Mouse (Mus musculus) MEL (cell line): Measurements from ENCODE around the gene Mthfs. TPM values are rescaled to one million over a fixed set of nuclear protein-coding genes. Genes with fewer than 3 reads are reported as not detected.

ENCODE experiments used
- DNase-seq: peaks from one replicate; pipeline ENCODE4 v3.0.0; 2011; ENCODE audit warnings: low read depth, low spot score
- H3K27ac ChIP-seq: 2 replicates; pipeline ENCODE4 v1.5.1; 2012; ENCODE audit warnings: low read depth, mild to moderate bottlenecking, control low read depth, low read length, moderate library complexity; ENCODE audit not compliant: control insufficient read depth
- H3K27me3 ChIP-seq, 2 experiments: fragments of 150-350 bp in 1 of 2; sonication (generic) in 1 of 2; 2 replicates each; pipeline ENCODE4 v1.6.1; 2012; ENCODE audit warnings: low read length in 2 of 2, mild to moderate bottlenecking in 2 of 2, improper control_type of control experiment in 1 of 2, moderate library complexity in 1 of 2; ENCODE audit not compliant: insufficient read depth in 2 of 2, control insufficient read depth in 1 of 2
- H3K36me3 ChIP-seq, 2 experiments: 2 replicates each; pipeline ENCODE4 v1.6.1; 2012 to 2014; ENCODE audit warnings: low read length in 2 of 2, improper control_type of control experiment in 1 of 2, inconsistent platforms in 1 of 2, mild to moderate bottlenecking in 1 of 2; ENCODE audit not compliant: insufficient read depth in 2 of 2, control insufficient read depth in 1 of 2
- H3K4me1 ChIP-seq, 2 experiments: fragments of 150-350 bp in 1 of 2; sonication (generic) in 1 of 2; 2 replicates each; pipeline ENCODE4 v1.6.1; 2012; ENCODE audit warnings: low read length in 2 of 2, improper control_type of control experiment in 1 of 2, mild to moderate bottlenecking in 1 of 2; ENCODE audit not compliant: insufficient read depth in 2 of 2, control insufficient read depth in 1 of 2
- H3K4me3 ChIP-seq, 2 experiments: fragments of 150-350 bp in 1 of 2; sonication (generic) in 1 of 2; 2 replicates each; pipeline ENCODE4 v1.5.1; 2012; ENCODE audit warnings: low read depth in 2 of 2, low read length in 2 of 2, mild to moderate bottlenecking in 2 of 2, moderate library complexity in 2 of 2, control low read depth in 1 of 2, improper control_type of control experiment in 1 of 2; ENCODE audit not compliant: control insufficient read depth in 1 of 2, insufficient read depth in 1 of 2
- H3K79me2 ChIP-seq: 2 replicates; pipeline ENCODE4 v1.6.1; 2012; ENCODE audit warnings: mild to moderate bottlenecking, low read length, moderate library complexity; ENCODE audit not compliant: control insufficient read depth, poor library complexity, insufficient read depth
- H3K9ac ChIP-seq: 2 replicates; pipeline ENCODE4 v1.6.1; 2012; ENCODE audit warnings: low read depth, mild to moderate bottlenecking, control low read depth, low read length, moderate library complexity; ENCODE audit not compliant: control insufficient read depth, poor library complexity, severe bottlenecking
- H3K9me3 ChIP-seq: fragments of 150-350 bp; sonication (generic); replicated peaks from 2 replicates; pipeline ENCODE4 v1.6.1; 2012; ENCODE audit warnings: mild to moderate bottlenecking, low read length, improper control_type of control experiment, moderate library complexity; ENCODE audit not compliant: insufficient read depth
- BHLHE40 ChIP-seq: IDR thresholded peaks from 2 replicates; pipeline ENCODE4 v1.6.1; 2012; ENCODE audit warnings: low read depth, mild to moderate bottlenecking, inconsistent platforms, low read length, improper control_type of control experiment, borderline replicate concordance
- CHD2 ChIP-seq: IDR thresholded peaks from 2 replicates; pipeline ENCODE4 v1.6.1; 2011; ENCODE audit warnings: low read length, improper control_type of control experiment
- E2F4 ChIP-seq: IDR thresholded peaks from 2 replicates; pipeline ENCODE4 v1.6.1; 2011; ENCODE audit warnings: low read depth, low read length, improper control_type of control experiment, borderline replicate concordance
- ELF1 ChIP-seq: IDR thresholded peaks from 2 replicates; pipeline ENCODE4 v1.6.1; 2014; ENCODE audit warnings: low read depth, mild to moderate bottlenecking, inconsistent platforms, low read length, improper control_type of control experiment, moderate library complexity
- EP300 ChIP-seq, 2 experiments: IDR thresholded peaks; 2 replicates each; pipeline ENCODE4 v1.6.1; 2011; ENCODE audit warnings: improper control_type of control experiment in 2 of 2, low read length in 2 of 2, low read depth in 1 of 2, mild to moderate bottlenecking in 1 of 2
- ETS1 ChIP-seq: IDR thresholded peaks from 2 replicates; pipeline ENCODE4 v1.6.1; 2012; ENCODE audit warnings: low read depth, mild to moderate bottlenecking, inconsistent platforms, low read length, improper control_type of control experiment, moderate library complexity
- GABPA ChIP-seq: IDR thresholded peaks from 2 replicates; pipeline ENCODE4 v1.6.1; 2012; ENCODE audit warnings: low read depth, mild to moderate bottlenecking, inconsistent platforms, low read length, improper control_type of control experiment, moderate library complexity
- MAX ChIP-seq: IDR thresholded peaks from 2 replicates; pipeline ENCODE4 v1.6.1; 2011; ENCODE audit warnings: low read length, improper control_type of control experiment
- MAZ ChIP-seq: IDR thresholded peaks from 2 replicates; pipeline ENCODE4 v1.6.1; 2012; ENCODE audit warnings: low read depth, mild to moderate bottlenecking, inconsistent platforms, low read length, improper control_type of control experiment
- MXI1 ChIP-seq: IDR thresholded peaks from 2 replicates; pipeline ENCODE4 v1.6.1; 2011; ENCODE audit warnings: mild to moderate bottlenecking, low read depth, low read length, improper control_type of control experiment
- NELFE ChIP-seq: IDR thresholded peaks from 2 replicates; pipeline ENCODE4 v1.6.1; 2011; ENCODE audit warnings: low read depth, low read length, improper control_type of control experiment
- RCOR1 ChIP-seq: IDR thresholded peaks from 2 replicates; pipeline ENCODE4 v1.6.1; 2012; ENCODE audit warnings: low read depth, mild to moderate bottlenecking, inconsistent platforms, low read length, improper control_type of control experiment
- SIN3A ChIP-seq: IDR thresholded peaks from 2 replicates; pipeline ENCODE4 v1.6.1; 2012; ENCODE audit warnings: low read length, improper control_type of control experiment, inconsistent platforms
- TBP ChIP-seq: IDR thresholded peaks from 2 replicates; pipeline ENCODE4 v1.8.0; 2011; ENCODE audit warnings: low read depth, low read length, improper control_type of control experiment
- UBTF ChIP-seq: IDR thresholded peaks from 2 replicates; pipeline ENCODE4 v1.6.1; 2012; ENCODE audit warnings: low read depth, mild to moderate bottlenecking, inconsistent platforms, low read length, improper control_type of control experiment, moderate library complexity, borderline replicate concordance; ENCODE audit not compliant: insufficient read depth
- USF1 ChIP-seq: IDR thresholded peaks from 2 replicates; pipeline ENCODE4 v1.6.1; 2014; ENCODE audit warnings: low read depth, mild to moderate bottlenecking, inconsistent platforms, low read length, improper control_type of control experiment, moderate library complexity
- ZKSCAN1 ChIP-seq: IDR thresholded peaks from 2 replicates; pipeline ENCODE4 v1.6.1; 2012; ENCODE audit warnings: low read depth, mild to moderate bottlenecking, inconsistent platforms, low read length, improper control_type of control experiment, moderate library complexity
- polyA plus RNA-seq, 2 experiments: library from polyadenylated mRNA; stranded (reverse) in 1 of 2; unstranded in 1 of 2; fragments of >175 nt in 1 of 2; fragments of >200 nt in 1 of 2; gene quantifications; 2 replicates each; pipeline versions ENCODE4 v1.2.1 to v1.2.4; 2012; ENCODE audit warnings: low replicate concordance in 2 of 2, low read depth in 1 of 2; ENCODE audit not compliant: insufficient read length in 2 of 2, insufficient read depth in 1 of 2, missing spikeins in 1 of 2
- total RNA-seq: library from RNA; depleted of rRNA; stranded (reverse); fragments of 300-350 nt; gene quantifications from 2 replicates; pipeline ENCODE4 v1.2.3, GENCODE M21; 2012

The Mthfs gene
- total and polyA plus RNA-seq, 3 experiments = 1.2 to 10.7 TPM; not detected in 1

DNA sequence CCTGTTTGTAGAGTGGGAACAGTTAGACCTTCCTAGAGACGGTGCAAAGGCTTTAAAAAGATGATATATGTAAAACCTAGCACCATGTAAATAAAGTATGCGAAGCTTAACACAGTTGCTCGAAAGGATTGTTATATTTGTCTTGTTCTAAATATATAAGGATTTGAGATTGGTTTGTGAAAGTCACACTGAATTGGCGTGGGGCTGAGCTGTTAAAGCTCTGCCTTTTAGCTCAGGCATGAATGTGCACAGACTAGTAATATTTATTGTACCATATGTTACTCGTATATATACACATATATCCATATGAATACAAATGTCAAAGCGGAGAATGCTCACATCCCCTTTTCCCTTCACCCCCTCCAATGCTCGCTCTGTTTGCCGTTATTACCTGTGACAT lies 67.7 kb downstream of the Mthfs start:
- Histone ChIP-seq H3K4me3 (no peak overlapping the region), H3K9ac (no peak overlapping the region), H3K4me1 (no peaks in the 10 kb centered on the region), H3K27ac (no peak overlapping the region), H3K79me2 (no peaks in the 10 kb centered on the region), H3K36me3 (no peaks in the 10 kb centered on the region), H3K9me3 (no peaks in the 10 kb centered on the region), H3K27me3 (no peaks in the 10 kb centered on the region)
- TF ChIP-seq ZKSCAN1 (no peak), TBP (no peak), GABPA (no peak), BHLHE40 (no peak), UBTF (no peak), USF1 (no peak)
- DNase-seq = no peak

DNA sequence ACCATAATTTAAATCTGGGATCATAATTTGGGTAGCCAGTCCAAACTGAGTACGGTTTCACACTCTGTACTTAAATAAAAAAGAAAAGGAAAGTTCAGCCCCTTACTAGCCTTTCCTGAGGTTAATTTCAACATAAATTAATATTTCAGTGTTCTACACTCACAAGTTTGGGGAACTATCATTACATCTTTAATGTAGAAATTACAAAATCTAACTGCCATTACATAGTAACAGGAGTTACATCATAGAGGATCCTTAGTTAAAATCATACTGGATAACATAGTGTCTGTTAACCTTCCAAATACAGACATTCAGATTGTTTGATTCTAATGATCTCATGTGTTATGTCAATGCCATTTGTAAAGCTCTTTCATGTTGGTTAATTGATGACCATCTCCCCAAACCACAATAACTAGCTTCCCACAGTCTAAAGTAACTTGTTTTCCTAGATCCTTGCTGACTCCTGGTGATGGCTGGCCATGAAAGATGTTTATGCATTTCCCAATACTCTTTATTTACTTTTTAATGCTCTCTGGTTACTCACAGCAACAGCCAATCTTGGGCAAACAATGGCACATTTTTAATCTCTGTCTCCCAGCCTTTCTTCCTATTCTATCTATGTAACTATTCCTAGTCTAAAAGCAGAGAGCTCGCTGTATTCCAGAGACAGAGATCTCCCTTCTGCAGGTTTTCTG lies 72.0 kb downstream of the Mthfs start:
- Histone ChIP-seq H3K27ac (no peak overlapping the region), H3K79me2 (no peaks in the 10 kb centered on the region), H3K9me3 (no peaks in the 10 kb centered on the region), H3K27me3 (no peaks in the 10 kb centered on the region), H3K4me3 (no peak overlapping the region), H3K9ac (no peak overlapping the region), H3K36me3 (no peaks in the 10 kb centered on the region)
- no peak for DNase-seq
- no peak for TF ChIP-seq E2F4
- no peak for TF ChIP-seq SIN3A
- TF ChIP-seq UBTF = no peak
- TF ChIP-seq NELFE = no peak
- TF ChIP-seq ELF1 = no peak
- no peak for TF ChIP-seq ETS1
- no peak for TF ChIP-seq EP300 (IDR thresholded peaks at IDR 0.05; ENCODE audit: low read depth in 1 of 2, low read length in 2 of 2)
- TF ChIP-seq ZKSCAN1 = no peak
- TF ChIP-seq MAZ = no peak
- TF ChIP-seq MAX = no peak
- TF ChIP-seq MXI1 = no peak
- TF ChIP-seq USF1 = no peak
- no peak for TF ChIP-seq RCOR1
- TF ChIP-seq CHD2 = no peak
- TF ChIP-seq, all 39 proteins: peak for 0
- H3K4me1 ChIP-seq = no peaks in the 10 kb centered on the region
